Mouse (Mus musculus) bone marrow macrophage, adult 2 months (primary cell): ENCODE measurements around the gene Retreg2. TPM values are rescaled to one million over a fixed set of nuclear protein-coding genes. Genes with fewer than 3 reads are reported as not detected.

Experiments used
- H3K27ac ChIP-seq: 2 replicates; pipeline ENCODE4 v1.5.1; 2012; ENCODE audit warnings: low read depth, low read length; ENCODE audit not compliant: insufficient read depth
- H3K4me1 ChIP-seq: 2 replicates; pipeline ENCODE4 v1.6.1; 2012; ENCODE audit warnings: low read length; ENCODE audit not compliant: control insufficient read depth, insufficient read depth
- H3K4me3 ChIP-seq: 2 replicates; pipeline ENCODE4 v1.5.1; 2012; ENCODE audit warnings: mild to moderate bottlenecking, low read length, moderate library complexity; ENCODE audit not compliant: insufficient read depth
- CTCF ChIP-seq: IDR thresholded peaks from 2 replicates; pipeline ENCODE4 v1.5.1; 2012; ENCODE audit warnings: low read depth, mild to moderate bottlenecking, low read length, moderate library complexity
- POLR2A ChIP-seq: IDR thresholded peaks from 2 replicates; pipeline ENCODE4 v1.6.1; 2012; ENCODE audit warnings: mild to moderate bottlenecking, low read depth, low read length, borderline replicate concordance
- polyA plus RNA-seq: library from polyadenylated mRNA; stranded (reverse); fragments of >200 nt; gene quantifications from 2 replicates; pipeline ENCODE4 v1.2.4, GENCODE M21; 2012; ENCODE audit not compliant: missing spikeins, insufficient read depth, insufficient read length

Retreg2 gene
- polyA plus RNA-seq = 107 and 113 TPM in 2 replicates

- peaks cover 22% of the 10 kb centered on the region for H3K4me1 ChIP-seq
- H3K27ac ChIP-seq = peak within 1 kb of the TSS; percentile 97
- TF ChIP-seq POLR2A (no peak), CTCF (no peak)
- H3K4me3 ChIP-seq = peak within 1 kb of the TSS; percentile 99
Observed at GRCm38 (mm10) chr1:75142301-75143261, at the start of gene Retreg2, which contains the start of gene Cnppd1. Retreg2 (plus strand) TSS chr1:75142778. Cnppd1 (minus strand) TSS chr1:75142711.

- peaks cover 9% of the 10 kb centered on the region for H3K4me1 ChIP-seq
- H3K4me3 ChIP-seq = no peak overlapping the region
- TF ChIP-seq CTCF (no peak), POLR2A (no peak)
- no peak overlapping the region for H3K27ac ChIP-seq
Observed at GRCm38 (mm10) chr1:75122211-75122610, 20.4 kb upstream of the Retreg2 start.

GRCm38 (mm10) chr1:75124346-75125321 lies 17.9 kb upstream of the Retreg2 start, which contains the start of gene Nhej1:
Nhej1 (minus strand) TSS chr1:75125200.
- TF ChIP-seq CTCF = peak; percentile 42; the same call in 1 of the 2 replicates
- TF ChIP-seq POLR2A = no peak
- Histone ChIP-seq H3K4me1 (peaks cover 16% of the 10 kb centered on the region), H3K27ac (peak within 1 kb of the TSS; percentile 98), H3K4me3 (peak within 1 kb of the TSS; percentile 87)

- peak overlapping the region; percentile 98 for H3K27ac ChIP-seq
- TF ChIP-seq POLR2A (no peak), CTCF (no peak)
- H3K4me1 ChIP-seq = peaks cover 16% of the 10 kb centered on the region
- peak overlapping the region; percentile 87 for H3K4me3 ChIP-seq
Observed at GRCm38 (mm10) chr1:75125418-75125817, 17.2 kb upstream of the Retreg2 start.

- Histone ChIP-seq H3K4me1 (peaks cover 16% of the 10 kb centered on the region), H3K27ac (no peak overlapping the region), H3K4me3 (no peak overlapping the region)
- TF ChIP-seq POLR2A = no peak
- no peak for TF ChIP-seq CTCF
Observed at GRCm38 (mm10) chr1:75128641-75129040, 13.9 kb upstream of the Retreg2 start.

GRCm38 (mm10) chr1:75133421-75134207 lies 9.0 kb upstream of the Retreg2 start, which contains the start of gene Slc23a3:
Slc23a3 (minus strand) TSS chr1:75133890.
- TF ChIP-seq CTCF (no peak), POLR2A (no peak)
- no peak within 1 kb of the TSS for H3K27ac ChIP-seq
- H3K4me3 ChIP-seq = no peak within 1 kb of the TSS
- peaks cover under 1% of the 10 kb centered on the region; the same call in 1 of the 2 replicates for H3K4me1 ChIP-seq

GRCm38 (mm10) chr1:75136293-75136692 lies 6.3 kb upstream of the Retreg2 start:
- no peak for TF ChIP-seq POLR2A
- TF ChIP-seq CTCF = no peak
- Histone ChIP-seq H3K27ac (no peak overlapping the region), H3K4me3 (no peak overlapping the region), H3K4me1 (peaks cover 4% of the 10 kb centered on the region)

GRCm38 (mm10) chr1:75136730-75137129 lies 5.8 kb upstream of the Retreg2 start:
- no peak for TF ChIP-seq CTCF
- TF ChIP-seq POLR2A = no peak
- Histone ChIP-seq H3K4me3 (no peak overlapping the region), H3K4me1 (peaks cover 4% of the 10 kb centered on the region), H3K27ac (no peak overlapping the region)

- TF ChIP-seq POLR2A = no peak
- TF ChIP-seq CTCF = no peak
- no peak overlapping the region for H3K27ac ChIP-seq
- H3K4me3 ChIP-seq = no peak overlapping the region
- H3K4me1 ChIP-seq = peaks cover 4% of the 10 kb centered on the region
Observed at GRCm38 (mm10) chr1:75138448-75138847, 4.1 kb upstream of the Retreg2 start.
